Mouse (Mus musculus): ENCODE data around the gene Ghrh. TPM values are rescaled to one million over a fixed set of nuclear protein-coding genes. Genes with fewer than 3 reads are reported as not detected.
"Not testable (repeated sequence)": the region's sequence is repeated elsewhere in the genome, so short reads cannot be mapped to it uniquely, and the experiment has no call there.

Ghrh gene
- polyA plus RNA-seq (2015; fragmentation: Nextera tagmentation; extraction: Ambion mirVana) = 0.35 TPM in 1 of 2 replicates, not detected in the other

- Histone ChIP-seq H3K9me3 (replicated peaks) (no peaks in the 10 kb centered on the region), H3K27ac (peak within 1 kb of the TSS; percentile 45; the same call in 1 of the 2 replicates), H3K4me1 (peaks cover 5% of the 10 kb centered on the region; the same call in 1 of the 2 replicates), H3K4me3 (replicated peaks) (no peak within 1 kb of the TSS), H3K9ac (no peak within 1 kb of the TSS), H3K4me2 (no peak within 1 kb of the TSS), H3K36me3 (no peaks in the 10 kb centered on the region), H3K27me3 (no peaks in the 10 kb centered on the region)
- ATAC-seq (replicated peaks; ENCODE audit: low FRiP score) = no peak
- WGBS = 68% methylated on average over 26 of the region's 26 CpGs
These were observed at the start of gene Ghrh for GRCm38 (mm10) chr2:157347361-157348159. TSS of gene Ghrh (minus strand) at chr2:157347506.

GRCm38 (mm10) chr2:157395960-157396359, 48.7 kb upstream of the Ghrh start:
- Histone ChIP-seq H3K9me3 (replicated peaks) (0 out of 2 replicates have a peak, but pooled peaks cover 2% of the 10 kb centered on the region), H3K4me2 (no peak overlapping the region), H3K9ac (no peak overlapping the region), H3K4me1 (no peaks in the 10 kb centered on the region), H3K27me3 (no peaks in the 10 kb centered on the region), H3K4me3 (replicated peaks) (no peak overlapping the region), H3K36me3 (peaks cover 42% of the 10 kb centered on the region), H3K27ac (no peak overlapping the region)
- ATAC-seq (replicated peaks; ENCODE audit: low FRiP score) = no peak
- 53% methylated on average over 13 of the region's 13 CpGs for WGBS

- Histone ChIP-seq H3K4me3 (replicated peaks) (no peak overlapping the region), H3K36me3 (peaks cover 42% of the 10 kb centered on the region), H3K9ac (no peak overlapping the region), H3K4me2 (no peak overlapping the region), H3K4me1 (no peaks in the 10 kb centered on the region), H3K9me3 (replicated peaks) (0 out of 2 replicates have a peak, but pooled peaks cover 2% of the 10 kb centered on the region), H3K27ac (no peak overlapping the region), H3K27me3 (no peaks in the 10 kb centered on the region)
- no peak for ATAC-seq (replicated peaks; ENCODE audit: low FRiP score)
- 79% methylated on average over 5 of the region's 5 CpGs for WGBS
These were observed 48.1 kb upstream of the Ghrh start for GRCm38 (mm10) chr2:157395371-157395770.

GRCm38 (mm10) chr2:157394868-157395267, 47.6 kb upstream of the Ghrh start:
- H3K27me3 ChIP-seq = no peaks in the 10 kb centered on the region
- no peak overlapping the region for H3K27ac ChIP-seq
- H3K4me3 ChIP-seq (replicated peaks) = no peak overlapping the region
- no peak overlapping the region for H3K9ac ChIP-seq
- no peak for ATAC-seq (replicated peaks; ENCODE audit: low FRiP score)
- peaks cover 42% of the 10 kb centered on the region for H3K36me3 ChIP-seq
- H3K4me2 ChIP-seq = no peak overlapping the region
- 0 out of 2 replicates have a peak, but pooled peaks cover 2% of the 10 kb centered on the region for H3K9me3 ChIP-seq (replicated peaks)
- 77% methylated on average over 6 of the region's 6 CpGs for WGBS
- no peaks in the 10 kb centered on the region for H3K4me1 ChIP-seq

- Histone ChIP-seq H3K36me3 (peaks cover 43% of the 10 kb centered on the region), H3K4me1 (no peaks in the 10 kb centered on the region), H3K9me3 (replicated peaks) (0 out of 2 replicates have a peak, but pooled peaks cover 2% of the 10 kb centered on the region), H3K27ac (no peak overlapping the region), H3K4me2 (no peak overlapping the region), H3K27me3 (no peaks in the 10 kb centered on the region), H3K4me3 (replicated peaks) (no peak overlapping the region), H3K9ac (no peak overlapping the region)
- no peak for ATAC-seq (replicated peaks; ENCODE audit: low FRiP score)
- WGBS = 98% methylated on average over 4 of the region's 4 CpGs
These were observed 46.2 kb upstream of the Ghrh start for GRCm38 (mm10) chr2:157393549-157393948.

GRCm38 (mm10) chr2:157392331-157392730, 45.0 kb upstream of the Ghrh start:
- Histone ChIP-seq H3K27ac (no peak overlapping the region), H3K4me2 (no peak overlapping the region), H3K36me3 (peaks cover 43% of the 10 kb centered on the region), H3K4me1 (no peaks in the 10 kb centered on the region), H3K9ac (no peak overlapping the region), H3K27me3 (no peaks in the 10 kb centered on the region), H3K4me3 (replicated peaks) (no peak overlapping the region), H3K9me3 (replicated peaks) (no peaks in the 10 kb centered on the region)
- ATAC-seq (replicated peaks; ENCODE audit: low FRiP score) = no peak
- WGBS = 93% methylated on average over 2 of the region's 2 CpGs

- no peak overlapping the region for H3K9ac ChIP-seq
- H3K4me2 ChIP-seq = no peak overlapping the region
- peaks cover 30% of the 10 kb centered on the region for H3K36me3 ChIP-seq
- H3K9me3 ChIP-seq (replicated peaks) = no peaks in the 10 kb centered on the region
- H3K4me3 ChIP-seq (replicated peaks) = no peak overlapping the region
- ATAC-seq (replicated peaks; ENCODE audit: low FRiP score) = no peak
- H3K27me3 ChIP-seq = no peaks in the 10 kb centered on the region
- no peaks in the 10 kb centered on the region for H3K4me1 ChIP-seq
- H3K27ac ChIP-seq = no peak overlapping the region
- 84% methylated on average over 7 of the region's 7 CpGs for WGBS
These were observed 42.2 kb upstream of the Ghrh start for GRCm38 (mm10) chr2:157389591-157389921.

GRCm38 (mm10) chr2:157388901-157389590, 41.7 kb upstream of the Ghrh start:
- H3K9ac ChIP-seq; H3K9me3 ChIP-seq (replicated peaks); H3K4me1 ChIP-seq; H3K4me3 ChIP-seq (replicated peaks); H3K4me2 ChIP-seq; H3K27ac ChIP-seq; H3K27me3 ChIP-seq; ATAC-seq (replicated peaks; ENCODE audit: low FRiP score): not testable (repeated sequence)
- 94% methylated on average over 14 of the region's 14 CpGs for WGBS
- peaks cover 31% of the 10 kb centered on the region for H3K36me3 ChIP-seq

GRCm38 (mm10) chr2:157384836-157385235, 37.5 kb upstream of the Ghrh start:
- Histone ChIP-seq H3K9me3 (replicated peaks) (no peaks in the 10 kb centered on the region), H3K36me3 (peaks cover 55% of the 10 kb centered on the region), H3K27ac (no peak overlapping the region), H3K4me2 (no peak overlapping the region), H3K27me3 (no peaks in the 10 kb centered on the region), H3K4me3 (replicated peaks) (no peak overlapping the region), H3K9ac (no peak overlapping the region), H3K4me1 (no peaks in the 10 kb centered on the region)
- ATAC-seq (replicated peaks; ENCODE audit: low FRiP score) = no peak
- WGBS = 70% methylated on average over 4 of the region's 4 CpGs

GRCm38 (mm10) chr2:157376995-157377394, 29.7 kb upstream of the Ghrh start:
- Histone ChIP-seq H3K9ac (no peak overlapping the region), H3K4me1 (peaks cover 23% of the 10 kb centered on the region), H3K27me3 (no peaks in the 10 kb centered on the region), H3K27ac (no peak overlapping the region), H3K9me3 (replicated peaks) (no peaks in the 10 kb centered on the region), H3K36me3 (peaks cover 36% of the 10 kb centered on the region), H3K4me2 (no peak overlapping the region), H3K4me3 (replicated peaks) (no peak overlapping the region)
- 52% methylated on average over 3 of the region's 3 CpGs for WGBS
- ATAC-seq (replicated peaks; ENCODE audit: low FRiP score) = no peak

- 27% methylated on average over 14 of the region's 14 CpGs for WGBS
- Histone ChIP-seq H3K27me3 (no peaks in the 10 kb centered on the region), H3K36me3 (peaks cover 33% of the 10 kb centered on the region), H3K9ac (no peak overlapping the region), H3K9me3 (replicated peaks) (no peaks in the 10 kb centered on the region), H3K4me1 (peaks cover 27% of the 10 kb centered on the region), H3K4me2 (no peak overlapping the region), H3K27ac (no peak overlapping the region), H3K4me3 (replicated peaks) (no peak overlapping the region)
- ATAC-seq (replicated peaks; ENCODE audit: low FRiP score) = no peak; the same call in 1 of the 2 replicates
These were observed 28.8 kb upstream of the Ghrh start for GRCm38 (mm10) chr2:157375794-157376757.

Measured in kidney, embryonic 15.5 days (tissue).